Mouse (Mus musculus) thymus, postnatal 36 days (tissue): Measurements from ENCODE around the gene Abi3.

Experiments used
- DNase-seq, 2 experiments: peaks; one replicate each; pipeline ENCODE4 v3.0.0; 2022; ENCODE audit warnings: mixed read lengths in 2 of 2

Abi3 gene

GRCm38 (mm10) chr11:95781557-95781956 is 60.7 kb downstream of the Abi3 start:
- no peak for DNase-seq

GRCm38 (mm10) chr11:95780480-95780879 is 61.8 kb downstream of the Abi3 start:
- DNase-seq = no peak
